Mouse (Mus musculus): ENCODE measurements around the gene Rhobtb1. TPM values are rescaled to one million over a fixed set of nuclear protein-coding genes. Genes with fewer than 3 reads are reported as not detected.

Rhobtb1 gene
- total RNA-seq, 2 experiments from 2014 or later = 8.6 to 9.5 TPM

GRCm38 (mm10) chr10:69323986-69324385, 172.8 kb downstream of the Rhobtb1 start:
- no peak for TF ChIP-seq CTCF (IDR thresholded peaks at IDR 0.05)
- Histone ChIP-seq H3K27ac (no peak overlapping the region), H3K4me3 (no peak overlapping the region)
- no peak for DNase-seq (ENCODE audit: extremely low spot score in 1 of 2, low spot score in 2 of 2)
- intact Hi-C loops (cut with DNase I) = loop anchor here (5.0 kb wide), 1 partner anchor 137 kb away; no protein-coding TSS in a partner anchor

GRCm38 (mm10) chr10:69324816-69325215, 173.6 kb downstream of the Rhobtb1 start:
- intact Hi-C loops (cut with DNase I) = loop anchor here (5.0 kb wide), 1 partner anchor 138 kb away; no protein-coding TSS in a partner anchor
- Histone ChIP-seq H3K4me3 (no peak overlapping the region), H3K27ac (no peak overlapping the region)
- no peak for TF ChIP-seq CTCF (IDR thresholded peaks at IDR 0.05)
- no peak for DNase-seq (ENCODE audit: extremely low spot score in 1 of 2, low spot score in 2 of 2)

DNA sequence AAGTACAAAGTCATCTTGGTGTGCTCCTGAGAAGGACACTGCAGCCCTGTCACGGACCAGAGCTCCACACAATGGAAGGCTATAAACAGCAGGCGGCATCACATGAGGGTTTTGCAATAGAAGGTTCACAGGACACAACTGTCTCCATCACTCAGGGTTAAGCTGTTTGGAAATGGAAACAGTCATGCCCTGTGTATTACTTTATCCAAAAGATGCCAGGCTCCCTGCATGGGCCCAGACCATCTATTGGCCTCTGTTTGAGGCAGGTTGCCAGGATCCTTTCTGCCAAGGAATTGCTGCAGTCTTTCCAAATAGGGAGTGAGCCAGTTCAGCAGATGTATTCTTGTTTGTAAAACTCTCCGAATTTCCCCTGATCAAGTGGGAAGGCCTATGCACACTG, 175.2 kb downstream of the Rhobtb1 start:
- intact Hi-C loops (cut with DNase I) = no loop called here
- Histone ChIP-seq H3K4me3 (no peak overlapping the region), H3K27ac (no peak overlapping the region)
- DNase-seq (ENCODE audit: extremely low spot score in 1 of 2, low spot score in 2 of 2) = no peak
- no peak for TF ChIP-seq CTCF (IDR thresholded peaks at IDR 0.05)

DNA sequence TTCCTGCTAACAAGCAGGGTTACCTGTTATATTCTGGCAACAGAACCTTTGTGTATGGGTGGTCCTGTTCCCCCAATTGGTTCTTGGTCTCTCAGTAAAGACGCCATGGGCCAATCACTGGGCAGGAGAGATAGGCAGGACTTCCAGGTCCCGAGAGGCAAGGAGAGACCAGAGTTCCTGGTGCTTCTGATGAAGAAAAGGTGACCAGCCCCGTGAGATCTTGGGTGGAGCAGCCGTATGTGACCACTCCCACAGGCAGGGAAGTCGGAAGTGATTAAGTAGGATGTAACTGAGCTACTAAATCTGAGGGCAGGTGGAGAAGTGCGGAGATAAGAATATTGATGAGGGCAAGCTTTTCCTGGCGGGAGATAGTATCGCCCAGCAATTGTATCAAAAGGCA, 176.1 kb downstream of the Rhobtb1 start:
- no peak overlapping the region for H3K27ac ChIP-seq
- no peak overlapping the region for H3K4me3 ChIP-seq
- no peak for DNase-seq (ENCODE audit: extremely low spot score in 1 of 2, low spot score in 2 of 2)
- intact Hi-C loops (cut with DNase I) = no loop called here
- no peak for TF ChIP-seq CTCF (IDR thresholded peaks at IDR 0.05)

GRCm38 (mm10) chr10:69328029-69328655, 176.9 kb downstream of the Rhobtb1 start:
- TF ChIP-seq CTCF (IDR thresholded peaks at IDR 0.05) = no peak
- Histone ChIP-seq H3K27ac (no peak overlapping the region), H3K4me3 (no peak overlapping the region)
- intact Hi-C loops (cut with DNase I) = no loop called here
- DNase-seq (ENCODE audit: extremely low spot score in 1 of 2, low spot score in 2 of 2) = no peak

DNA sequence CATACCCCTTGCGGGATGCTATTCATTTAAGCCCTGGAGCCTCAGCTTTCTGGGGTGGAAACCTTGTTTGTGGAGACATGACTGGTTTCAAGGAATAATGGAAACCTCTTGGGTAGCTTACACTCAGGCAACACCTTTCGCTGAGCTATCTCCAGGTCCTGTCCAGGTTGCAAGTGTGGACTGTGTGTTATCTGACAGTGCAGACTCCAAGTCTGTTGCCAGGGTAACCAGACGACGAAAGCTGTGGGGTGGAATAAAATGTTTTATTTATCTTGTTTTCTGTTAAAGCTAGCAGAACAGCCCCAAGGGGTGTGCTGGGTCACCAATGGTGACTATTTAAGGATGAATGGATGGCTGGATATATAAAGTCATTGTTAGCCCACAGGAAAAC, 177.4 kb downstream of the Rhobtb1 start:
- no peak for TF ChIP-seq CTCF (IDR thresholded peaks at IDR 0.05)
- H3K27ac ChIP-seq = no peak overlapping the region
- intact Hi-C loops (cut with DNase I) = no loop called here
- DNase-seq (ENCODE audit: extremely low spot score in 1 of 2, low spot score in 2 of 2) = no peak
- H3K4me3 ChIP-seq = no peak overlapping the region

DNA sequence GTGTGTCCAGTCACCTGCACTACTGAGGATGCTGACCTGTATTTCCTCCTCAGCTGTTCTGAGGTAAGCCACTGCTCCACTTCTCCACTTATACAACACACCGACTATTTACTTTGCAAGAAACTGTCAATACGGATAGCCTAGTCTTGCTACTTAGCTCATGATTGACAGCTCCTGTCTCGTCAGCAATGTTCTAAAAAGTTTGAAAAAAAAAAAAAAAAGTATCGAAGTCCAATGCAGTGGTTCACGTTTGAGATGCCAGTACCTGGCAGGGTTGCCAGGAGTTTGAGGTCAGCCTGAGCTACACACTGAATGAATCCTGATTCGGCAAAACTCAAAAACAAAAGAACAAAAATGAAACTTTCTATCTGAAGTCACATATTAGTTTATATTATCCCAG, 180.0 kb downstream of the Rhobtb1 start:
- Histone ChIP-seq H3K27ac (no peak overlapping the region), H3K4me3 (no peak overlapping the region)
- intact Hi-C loops (cut with DNase I) = no loop called here
- no peak for DNase-seq (ENCODE audit: extremely low spot score in 1 of 2, low spot score in 2 of 2)
- no peak for TF ChIP-seq CTCF (IDR thresholded peaks at IDR 0.05)

- H3K27ac ChIP-seq = no peak overlapping the region
- no peak for DNase-seq (ENCODE audit: extremely low spot score in 1 of 2, low spot score in 2 of 2)
- no peak overlapping the region for H3K4me3 ChIP-seq
- intact Hi-C loops (cut with DNase I) = no loop called here
- no peak for TF ChIP-seq CTCF (IDR thresholded peaks at IDR 0.05)
These were observed 182.0 kb downstream of the Rhobtb1 start for GRCm38 (mm10) chr10:69333212-69333611.

- Histone ChIP-seq H3K27ac (0 out of 2 replicates have a peak overlapping the region, but pooled peaks have one; percentile 4), H3K4me3 (no peak overlapping the region)
- no peak for DNase-seq (ENCODE audit: extremely low spot score in 1 of 2, low spot score in 2 of 2)
- intact Hi-C loops (cut with DNase I) = no loop called here
- TF ChIP-seq CTCF (IDR thresholded peaks at IDR 0.05) = no peak
These were observed 183.3 kb downstream of the Rhobtb1 start for GRCm38 (mm10) chr10:69334271-69335194.

- Histone ChIP-seq H3K4me3 (no peak overlapping the region), H3K27ac (no peak overlapping the region)
- no peak for DNase-seq (ENCODE audit: extremely low spot score in 1 of 2, low spot score in 2 of 2)
- intact Hi-C loops (cut with DNase I) = no loop called here
- no peak for TF ChIP-seq CTCF (IDR thresholded peaks at IDR 0.05)
These were observed 183.9 kb downstream of the Rhobtb1 start for GRCm38 (mm10) chr10:69335195-69335536.

DNA sequence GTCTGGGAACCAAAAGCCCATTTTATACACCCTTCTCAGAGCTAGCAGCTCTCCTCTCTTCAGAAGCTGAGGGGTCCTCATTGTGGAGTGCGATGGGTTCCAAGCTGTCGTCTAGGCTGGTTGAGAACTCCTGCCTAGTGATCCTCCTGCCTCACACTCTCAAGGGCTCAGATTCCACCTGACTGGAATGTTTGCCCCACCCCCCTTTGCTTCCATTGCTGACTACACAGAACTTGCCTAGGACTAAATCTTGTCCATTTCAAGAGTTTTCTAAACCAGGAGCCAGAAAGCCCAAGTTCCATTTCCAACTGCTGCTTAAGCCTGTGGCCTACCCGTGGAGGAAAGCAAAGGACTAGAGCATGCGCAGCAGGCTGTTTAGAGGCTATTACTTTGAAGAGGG, 184.4 kb downstream of the Rhobtb1 start:
- DNase-seq (ENCODE audit: extremely low spot score in 1 of 2, low spot score in 2 of 2) = no peak
- no peak overlapping the region for H3K27ac ChIP-seq
- no peak overlapping the region for H3K4me3 ChIP-seq
- intact Hi-C loops (cut with DNase I) = no loop called here
- TF ChIP-seq CTCF (IDR thresholded peaks at IDR 0.05) = no peak

DNA sequence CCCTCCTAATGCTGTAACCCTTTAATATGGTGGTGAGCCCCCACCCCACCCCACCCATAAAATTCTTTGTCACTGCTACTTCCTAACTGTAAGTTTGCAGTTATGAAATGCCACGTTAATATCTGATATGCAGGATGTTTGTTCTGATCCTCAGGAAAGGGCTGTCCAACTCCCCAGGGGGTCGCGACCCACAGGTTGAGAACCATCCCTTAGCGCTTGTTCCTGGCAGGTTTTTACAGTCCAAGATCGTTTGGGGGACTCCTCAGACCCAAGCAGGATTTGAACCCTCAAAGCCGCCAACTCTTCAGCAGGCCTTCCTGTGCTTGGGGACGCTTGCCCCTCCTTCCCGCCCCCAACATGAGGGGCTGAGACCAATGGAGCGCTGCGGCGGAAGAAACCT, 185.0 kb downstream of the Rhobtb1 start:
- Histone ChIP-seq H3K27ac (no peak overlapping the region), H3K4me3 (no peak overlapping the region)
- intact Hi-C loops (cut with DNase I) = no loop called here
- TF ChIP-seq CTCF (IDR thresholded peaks at IDR 0.05) = no peak
- no peak for DNase-seq (ENCODE audit: extremely low spot score in 1 of 2, low spot score in 2 of 2)
